Mouse (Mus musculus) NIH3T3 (cell line): ENCODE results near the gene Olfr380.

Experiments
- DNase-seq: peaks from one replicate; pipeline ENCODE4 v3.0.0-alpha.2; 2012; ENCODE audit warnings: low read depth

Olfr380 gene

GRCm38 (mm10) chr11:73457408-73457807 lies at the start of gene Olfr380:
Olfr380 (minus strand) TSS chr11:73457508.
- no peak for DNase-seq

- no peak for DNase-seq
Measured at GRCm38 (mm10) chr11:73491503-73491902, 34.2 kb upstream of the Olfr380 start, which contains the start of gene Olfr381. Olfr381 (minus strand) TSS chr11:73491603.

GRCm38 (mm10) chr11:73428377-73428776 lies 28.9 kb downstream of the Olfr380 start, which contains the start of gene Olfr378:
Olfr378 (minus strand) TSS chr11:73428477.
- DNase-seq, result no peak
